Mouse (Mus musculus): ENCODE data around the gene Cry2.

- no peak for TF ChIP-seq CTCF (IDR thresholded peaks at IDR 0.05; ENCODE audit: extremely low read depth, insufficient read depth, insufficient read length, insufficient replicate concordance)
- TF ChIP-seq POLR2A (IDR thresholded peaks at IDR 0.05; ENCODE audit: low read depth, low read length): no peak
Observed at GRCm38 (mm10) chr2:92438567-92438966, 4.7 kb upstream of the Cry2 start.

Data from spleen, adult 2 months (tissue).